Mouse (Mus musculus) E14TG2a.4 (cell line): Measurements from ENCODE around the gene Fcho2.
"Not testable (repeated sequence)": the region's sequence is repeated elsewhere in the genome, so short reads cannot be mapped to it uniquely, and the experiment has no call there.

Source experiments
- H3K27me3 ChIP-seq: 2 replicates; pipeline ENCODE4 v1.6.1; 2014; ENCODE audit warnings: low read length, control low read depth; ENCODE audit not compliant: insufficient read depth
- H3K36me3 ChIP-seq: 2 replicates; pipeline ENCODE4 v1.6.1; 2014; ENCODE audit warnings: low read length, control low read depth; ENCODE audit not compliant: insufficient read depth
- H3K4me1 ChIP-seq: replicated peaks from 2 replicates; pipeline ENCODE4 v1.6.1; 2014; ENCODE audit warnings: low read depth, low read length, control low read depth
- H3K4me3 ChIP-seq: replicated peaks from 2 replicates; pipeline ENCODE4 v1.5.1; 2014; ENCODE audit warnings: mild to moderate bottlenecking, low read length
- H3K9me3 ChIP-seq: 2 replicates; pipeline ENCODE4 v1.6.1; 2014; ENCODE audit warnings: low read length, control low read depth
- CTCF ChIP-seq: conservative IDR thresholded peaks from 2 replicates; pipeline ENCODE4 v1.5.1; 2014; ENCODE audit warnings: low read length
- NANOG ChIP-seq: IDR thresholded peaks from 2 replicates; pipeline ENCODE4 v1.6.1; 2014; ENCODE audit warnings: borderline replicate concordance, low read length, mixed read lengths
- POU5F1 ChIP-seq: IDR thresholded peaks from 2 replicates; pipeline ENCODE4 v1.6.1; 2014; ENCODE audit warnings: low read length, borderline replicate concordance

Gene Fcho2

GRCm38 (mm10) chr13:98815147-98815785 lies at the start of gene Fcho2:
TSS of gene Fcho2 (minus strand) at chr13:98815449.
- Histone ChIP-seq H3K9me3 (no peaks in the 10 kb centered on the region), H3K36me3 (no peaks in the 10 kb centered on the region), H3K4me1 (peaks cover 34% of the 10 kb centered on the region), H3K4me3 (peak within 1 kb of the TSS; percentile 90), H3K27me3 (no peaks in the 10 kb centered on the region)
- TF ChIP-seq NANOG = no peak
- TF ChIP-seq CTCF = no peak
- no peak for TF ChIP-seq POU5F1

- no peak for TF ChIP-seq NANOG
- no peak for TF ChIP-seq POU5F1
- no peak for TF ChIP-seq CTCF
- Histone ChIP-seq H3K9me3 (no peaks in the 10 kb centered on the region), H3K4me1 (no peaks in the 10 kb centered on the region), H3K36me3 (peaks cover 94% of the 10 kb centered on the region), H3K27me3 (no peaks in the 10 kb centered on the region), H3K4me3 (no peak overlapping the region)
Observed at GRCm38 (mm10) chr13:98855291-98855690, 40.0 kb upstream of the Fcho2 start.

- TF ChIP-seq POU5F1 (no peak), NANOG (no peak), CTCF (no peak)
- H3K27me3 ChIP-seq = no peaks in the 10 kb centered on the region
- no peaks in the 10 kb centered on the region for H3K9me3 ChIP-seq
- H3K36me3 ChIP-seq = peaks cover 80% of the 10 kb centered on the region
- H3K4me3 ChIP-seq = no peak overlapping the region
- no peaks in the 10 kb centered on the region for H3K4me1 ChIP-seq
Observed at GRCm38 (mm10) chr13:98845794-98846193, 30.5 kb upstream of the Fcho2 start.

DNA sequence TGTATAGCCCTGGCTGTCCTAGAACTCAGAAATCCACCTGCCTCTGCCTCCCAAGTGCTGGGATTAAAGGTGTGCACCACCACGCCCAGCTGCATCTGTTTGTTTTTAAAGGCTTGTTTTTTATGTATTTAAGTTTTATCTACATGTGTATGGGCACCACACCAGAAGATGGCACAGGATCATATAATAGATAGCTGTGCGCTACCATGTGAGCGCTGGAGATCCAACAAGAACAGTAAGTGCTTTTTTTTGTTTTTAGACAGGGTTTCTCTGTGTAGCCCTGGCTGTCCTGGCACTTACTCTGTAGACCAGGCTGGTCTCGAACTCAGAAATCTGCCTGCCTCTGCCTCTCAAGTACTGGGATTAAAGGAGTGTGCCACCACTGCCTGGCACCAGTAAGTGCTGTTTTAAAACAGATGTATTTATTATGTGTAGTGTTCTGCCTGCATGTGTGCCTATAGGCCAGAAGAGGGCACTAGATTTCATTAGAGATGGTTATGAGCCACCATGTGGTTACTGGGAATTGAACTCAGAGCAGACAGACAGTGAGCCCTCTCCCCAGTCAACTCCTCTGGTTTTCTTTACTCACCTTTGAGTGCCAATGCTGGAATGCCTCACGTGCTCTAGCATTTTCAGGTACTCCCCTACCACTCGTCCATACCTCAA lies 21.3 kb upstream of the Fcho2 start:
- H3K36me3 ChIP-seq = peaks cover 29% of the 10 kb centered on the region
- peaks cover 30% of the 10 kb centered on the region for H3K4me1 ChIP-seq
- H3K9me3 ChIP-seq = no peaks in the 10 kb centered on the region
- no peaks in the 10 kb centered on the region for H3K27me3 ChIP-seq
- H3K4me3 ChIP-seq = no peak overlapping the region
- TF ChIP-seq POU5F1 (no peak), CTCF (peak; percentile 62)

DNA sequence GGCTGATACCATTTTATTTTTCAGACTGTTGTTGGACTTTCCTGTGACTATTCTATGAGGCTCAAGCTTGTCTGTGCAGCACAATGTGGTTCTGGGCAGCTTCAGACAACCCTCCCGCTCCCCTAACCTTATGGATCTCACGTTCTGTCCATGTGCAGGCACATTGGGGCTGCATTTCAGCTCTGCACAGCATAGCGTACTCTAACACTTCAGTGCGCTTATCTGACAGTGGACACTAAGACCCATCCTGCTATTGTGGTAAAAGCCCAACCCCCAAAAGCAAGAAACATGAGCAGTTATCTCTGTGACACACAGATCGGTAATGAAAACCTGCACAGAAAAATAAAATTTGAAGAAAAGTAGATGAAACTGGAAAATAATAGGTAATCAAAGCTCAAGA lies 20.5 kb upstream of the Fcho2 start:
- TF ChIP-seq CTCF = no peak
- no peak for TF ChIP-seq POU5F1
- TF ChIP-seq NANOG = no peak
- peaks cover 30% of the 10 kb centered on the region for H3K4me1 ChIP-seq
- no peaks in the 10 kb centered on the region for H3K9me3 ChIP-seq
- H3K36me3 ChIP-seq = peaks cover 22% of the 10 kb centered on the region
- H3K4me3 ChIP-seq = no peak overlapping the region
- H3K27me3 ChIP-seq = no peaks in the 10 kb centered on the region

DNA sequence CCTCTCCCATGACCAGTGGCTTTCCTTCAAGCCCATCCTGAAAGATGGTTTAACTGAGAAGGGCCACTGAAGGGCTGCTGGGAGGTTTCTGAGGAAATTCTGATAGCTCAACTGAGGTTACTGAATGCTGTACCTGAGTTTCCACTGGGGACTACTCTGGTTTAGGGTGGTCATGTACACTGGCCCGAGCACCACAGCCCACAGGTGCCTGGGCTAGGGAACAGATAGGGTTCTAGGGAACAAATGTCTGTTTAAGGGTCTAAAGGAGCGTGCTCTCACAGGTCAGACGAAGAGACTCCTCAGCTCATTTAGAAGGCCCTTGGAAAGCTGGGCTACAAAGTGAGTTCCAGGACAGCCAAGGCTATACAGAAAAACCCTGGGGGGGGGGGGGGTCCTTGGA lies 19.5 kb upstream of the Fcho2 start:
- Histone ChIP-seq H3K4me1 (peaks cover 30% of the 10 kb centered on the region), H3K4me3 (no peak overlapping the region), H3K36me3 (peaks cover 13% of the 10 kb centered on the region), H3K9me3 (no peaks in the 10 kb centered on the region), H3K27me3 (no peaks in the 10 kb centered on the region)
- TF ChIP-seq POU5F1 (no peak), CTCF (no peak), NANOG (no peak)

GRCm38 (mm10) chr13:98834199-98834598 lies 18.9 kb upstream of the Fcho2 start:
- H3K4me3 ChIP-seq = no peak overlapping the region
- no peaks in the 10 kb centered on the region for H3K27me3 ChIP-seq
- H3K9me3 ChIP-seq = no peaks in the 10 kb centered on the region
- H3K36me3 ChIP-seq = peaks cover 10% of the 10 kb centered on the region
- TF ChIP-seq CTCF = no peak
- no peak for TF ChIP-seq NANOG
- TF ChIP-seq POU5F1 = no peak
- H3K4me1 ChIP-seq = peaks cover 30% of the 10 kb centered on the region

DNA sequence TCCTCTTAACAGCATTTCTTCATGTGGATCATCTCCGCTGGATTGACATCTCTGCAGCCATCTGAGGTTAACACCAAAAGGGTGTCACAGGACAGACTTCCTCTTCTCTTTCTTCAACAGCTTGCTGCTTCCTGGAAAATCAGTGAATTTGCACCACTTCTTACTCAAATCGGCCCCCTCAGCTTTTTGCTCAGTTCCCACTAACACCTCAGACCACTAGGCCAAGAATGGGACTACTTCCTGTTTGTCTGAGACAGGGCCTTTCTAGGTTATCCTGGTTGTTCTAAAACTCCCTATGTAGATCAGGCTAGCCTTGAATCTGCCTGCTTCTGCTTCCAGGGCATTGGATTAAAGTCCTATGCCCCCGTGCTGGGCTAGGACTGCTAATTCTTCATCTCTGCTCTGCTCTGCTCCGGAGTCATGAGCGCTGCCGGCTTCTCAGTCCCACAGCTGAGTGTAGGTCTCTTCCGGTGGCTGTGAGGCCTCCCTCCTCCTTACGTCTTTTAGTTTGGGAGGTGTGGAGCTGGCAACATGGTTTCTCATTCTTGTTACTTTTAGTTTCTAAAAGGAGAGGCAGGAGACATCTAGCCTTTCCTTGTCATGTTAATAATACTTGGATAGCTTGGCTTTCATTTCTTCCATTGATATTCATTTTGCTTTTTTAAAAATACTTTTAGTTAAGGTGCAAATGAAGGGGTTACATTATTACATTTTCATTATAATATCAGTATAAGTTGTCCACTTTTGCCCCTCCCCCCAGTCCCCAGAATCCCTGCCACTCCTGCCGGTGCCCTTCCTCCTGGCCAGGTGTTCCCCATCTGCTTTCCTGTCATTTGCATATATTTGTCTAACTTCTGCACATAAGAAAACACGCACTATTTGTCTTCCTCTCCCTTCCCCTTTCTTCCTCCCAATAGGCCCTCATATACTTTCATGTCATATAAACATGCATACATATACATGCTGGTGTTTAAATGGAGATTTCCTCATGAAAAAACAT lies 17.5 kb upstream of the Fcho2 start:
- Histone ChIP-seq H3K9me3 (no peaks in the 10 kb centered on the region), H3K4me3 (0 out of 2 replicates have a peak overlapping the region, but pooled peaks have one; percentile 18), H3K36me3 (0 out of 2 replicates have a peak, but pooled peaks cover 2% of the 10 kb centered on the region), H3K27me3 (no peaks in the 10 kb centered on the region), H3K4me1 (peaks cover 30% of the 10 kb centered on the region)
- no peak for TF ChIP-seq POU5F1
- TF ChIP-seq NANOG = no peak
- no peak for TF ChIP-seq CTCF

DNA sequence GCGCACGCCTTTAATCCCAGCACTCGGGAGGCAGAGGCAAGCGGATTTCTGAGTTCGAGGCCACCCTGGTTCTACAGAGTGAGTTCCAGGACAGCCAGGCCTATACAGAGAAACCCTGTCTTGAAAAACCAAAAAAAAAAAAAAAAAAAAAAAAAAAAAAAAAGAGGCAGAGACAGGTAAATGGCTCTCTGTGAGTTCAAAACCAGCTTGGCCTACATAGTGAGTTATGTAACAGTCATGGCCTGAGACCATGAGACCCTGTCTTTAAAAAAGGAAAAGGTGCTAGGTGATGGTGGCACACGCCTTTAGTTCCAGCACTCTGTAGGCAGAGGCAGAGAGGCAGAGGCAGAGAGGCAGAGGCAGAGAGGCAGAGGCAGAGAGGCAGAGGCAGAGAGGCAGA lies 13.8 kb upstream of the Fcho2 start:
- H3K9me3 ChIP-seq, H3K4me3 ChIP-seq, H3K27me3 ChIP-seq, H3K36me3 ChIP-seq: not testable (repeated sequence)
- peaks cover 19% of the 10 kb centered on the region for H3K4me1 ChIP-seq
